10 mouse cellular contexts compared by ENCODE assay signal in the genomic region with DNA sequence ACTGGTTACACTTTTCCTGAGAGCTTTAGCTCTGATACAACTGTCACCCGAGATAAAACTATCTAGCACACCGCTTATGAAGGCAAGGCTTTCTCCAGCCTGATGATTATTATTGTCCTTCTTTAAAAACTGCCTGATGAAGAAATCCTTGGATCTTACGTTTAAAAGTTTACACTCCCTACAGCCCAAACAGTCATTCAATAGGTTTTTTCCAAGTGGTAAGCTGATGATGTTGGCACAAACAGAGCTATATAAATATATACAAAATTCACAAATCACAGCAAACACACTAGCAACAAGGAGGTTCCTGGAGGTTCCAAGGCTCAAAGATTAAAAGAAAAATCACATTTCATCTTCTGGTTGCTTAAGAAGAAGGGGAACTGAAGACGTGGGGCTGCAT. TPM values are rescaled to one million over a fixed set of nuclear protein-coding genes. Genes with fewer than 3 reads are reported as not detected.
A peak's percentile ranks its signal among the peaks of the same experiment; 100 is the strongest.
DNase-seq lines count a peak whose midpoint lies in the region; ATAC-seq and TF ChIP-seq lines count a peak whose summit lies in the region.
"Had no signal": no experiment of that assay in that cellular context is flagged by ENCODE, and none has a peak within 500 bp of the region (broad histone marks: within the 10 kb centered on the region; RNA-seq: fewer than 3 reads in every experiment).

No protein-coding gene starts in this region.

- H3K36me3 ChIP-seq in kidney, adult 2 months (ENCODE audit: control insufficient read depth, insufficient read depth, low read length) = no peaks in the 10 kb centered on the region; the same call in 1 of the 2 replicates
- 0 out of 2 replicates have a peak, but pooled peaks cover 15% of the 10 kb centered on the region for H3K36me3 ChIP-seq in embryonic facial prominence, embryonic 14.5 days (ENCODE audit: control insufficient read depth, insufficient read depth, low read length)
- H3K36me3 ChIP-seq in hindbrain, embryonic 13.5 days = no peaks in the 10 kb centered on the region
- H3K36me3 ChIP-seq in midbrain, embryonic 16.5 days (ENCODE audit: control insufficient read depth, insufficient read depth, low read length) = no peaks in the 10 kb centered on the region
- H3K36me3 ChIP-seq: limb, embryonic 13.5 days had no signal

- H3K9ac ChIP-seq in embryonic facial prominence, embryonic 14.5 days (ENCODE audit: low read depth, low read length) = no peak overlapping the region
- H3K9ac ChIP-seq in hindbrain, embryonic 13.5 days = 0 out of 2 replicates have a peak overlapping the region, but pooled peaks have one; percentile 59
- 0 out of 2 replicates have a peak overlapping the region, but pooled peaks have one; percentile 36 for H3K9ac ChIP-seq in midbrain, embryonic 16.5 days (ENCODE audit: low read depth, low read length)
- H3K9ac ChIP-seq: limb, embryonic 13.5 days had no signal

- no peaks in the 10 kb centered on the region for H3K27me3 ChIP-seq in kidney, adult 2 months (replicated peaks; ENCODE audit: control insufficient read depth, insufficient read depth, low read length)
- peaks cover 9% of the 10 kb centered on the region; the same call in 1 of the 2 replicates for H3K27me3 ChIP-seq in embryonic facial prominence, embryonic 14.5 days (replicated peaks; ENCODE audit: control insufficient read depth, insufficient read depth, low read length)
- H3K27me3 ChIP-seq in hindbrain, embryonic 13.5 days = no peaks in the 10 kb centered on the region
- H3K27me3 ChIP-seq in midbrain, embryonic 16.5 days (ENCODE audit: control insufficient read depth, insufficient read depth, low read depth, low read length) = no peaks in the 10 kb centered on the region

- no peaks in the 10 kb centered on the region for H3K9me3 ChIP-seq in embryonic facial prominence, embryonic 14.5 days (ENCODE audit: control insufficient read depth, low read length)
- no peaks in the 10 kb centered on the region for H3K9me3 ChIP-seq in hindbrain, embryonic 13.5 days
- no peaks in the 10 kb centered on the region for H3K9me3 ChIP-seq in midbrain, embryonic 16.5 days (replicated peaks; ENCODE audit: control insufficient read depth, low read length, poor library complexity, severe bottlenecking)
- H3K9me3 ChIP-seq: limb, embryonic 13.5 days had no signal

- no peak overlapping the region; the same call in 1 of the 2 replicates for H3K27ac ChIP-seq in kidney, adult 2 months (ENCODE audit: insufficient read depth, low read depth, low read length)
- H3K27ac ChIP-seq in embryonic facial prominence, embryonic 14.5 days (replicated peaks; ENCODE audit: low read depth, low read length) = 0 out of 2 replicates have a peak overlapping the region, but pooled peaks have one; percentile 23
- peak overlapping the region; percentile 98 for H3K27ac ChIP-seq in hindbrain, embryonic 13.5 days
- H3K27ac ChIP-seq in midbrain, embryonic 16.5 days (ENCODE audit: low read length) = peak overlapping the region; percentile 53; the same call in 1 of the 2 replicates
- H3K27ac ChIP-seq: limb, embryonic 13.5 days had no signal

- peak overlapping the region; percentile 75 for H3K4me2 ChIP-seq in embryonic facial prominence, embryonic 14.5 days (ENCODE audit: low read depth, low read length)
- H3K4me2 ChIP-seq in hindbrain, embryonic 13.5 days = peak overlapping the region; percentile 81
- peak overlapping the region; percentile 88 for H3K4me2 ChIP-seq in midbrain, embryonic 16.5 days (ENCODE audit: low read length)
- H3K4me2 ChIP-seq: limb, embryonic 13.5 days had no signal

- no peak for TF ChIP-seq POLR2A in kidney, adult 2 months (IDR thresholded peaks at IDR 0.05; ENCODE audit: low read depth, low read length)

- no peak for TF ChIP-seq CTCF in kidney, adult 2 months (conservative IDR thresholded peaks at IDR 0.05; ENCODE audit: insufficient read depth, insufficient read length, low read depth, low read length)

- H3K4me1 ChIP-seq in kidney, adult 2 months (ENCODE audit: control insufficient read depth, insufficient read depth, low read length) = peaks cover 33% of the 10 kb centered on the region
- H3K4me1 ChIP-seq in embryonic facial prominence, embryonic 14.5 days (ENCODE audit: control insufficient read depth, insufficient read depth, low read length) = peaks cover 31% of the 10 kb centered on the region
- H3K4me1 ChIP-seq in hindbrain, embryonic 13.5 days (replicated peaks) = peaks cover 81% of the 10 kb centered on the region
- H3K4me1 ChIP-seq in midbrain, embryonic 16.5 days (ENCODE audit: control insufficient read depth, insufficient read depth, low read length) = peaks cover 40% of the 10 kb centered on the region

- H3K4me3 ChIP-seq in kidney, adult 2 months (ENCODE audit: insufficient read depth, low read depth, low read length) = no peak overlapping the region
- peak overlapping the region; percentile 71; the same call in 1 of the 2 replicates for H3K4me3 ChIP-seq in embryonic facial prominence, embryonic 14.5 days (ENCODE audit: low read depth, low read length)
- peak overlapping the region; percentile 23 for H3K4me3 ChIP-seq in hindbrain, embryonic 13.5 days
- no peak overlapping the region for H3K4me3 ChIP-seq in midbrain, embryonic 16.5 days (ENCODE audit: low read depth, low read length)
- H3K4me3 ChIP-seq: limb, embryonic 13.5 days had no signal

- WGBS in kidney, adult 2 months = 63% methylated on average over 4 of the region's 4 CpGs
- WGBS in embryonic facial prominence, embryonic 14.5 days = 50% methylated on average over 4 of the region's 4 CpGs
- WGBS in hindbrain, embryonic 13.5 days = 36% methylated on average over 4 of the region's 4 CpGs
- 44% methylated on average over 4 of the region's 4 CpGs for WGBS in midbrain, embryonic 16.5 days

- ATAC-seq in embryonic facial prominence, embryonic 14.5 days (ENCODE audit: low read depth) = no peak
- no peak for ATAC-seq in hindbrain, embryonic 13.5 days (ENCODE audit: low FRiP score)
- ATAC-seq in midbrain, embryonic 16.5 days = no peak
- ATAC-seq: inflammation-experienced regulatory T-cells, adult 6 months had no signal

- DNase-seq in kidney, adult 9 months = peak; percentile 7
- no peak for DNase-seq in kidney, adult 2 months
- no peak for DNase-seq in embryonic facial prominence, embryonic 14.5 days (ENCODE audit: low spot score)
- DNase-seq in urinary bladder, adult 18-20 months (ENCODE audit: low spot score in 2 of 2) = no peak
- no peak for DNase-seq in testis, postnatal 14 days (ENCODE audit: low spot score)
- DNase-seq in adrenal gland, postnatal 10 days = no peak

RNA-seq across cellular contexts. Expression of gene Zeb2, which starts 13.1 kb away (rescaled TPM):
- polyA plus RNA-seq in kidney, adult 2 months (2012; rRNA removed) = 22.7 and 25.6 TPM in 2 replicates
- 49.0 and 49.5 TPM in 2 replicates for polyA plus RNA-seq in embryonic facial prominence, embryonic 14.5 days (2014; fragmentation: Nextera tagmentation; extraction: Ambion mirVana)
- 50.4 and 57.4 TPM in 2 replicates for polyA plus RNA-seq in hindbrain, embryonic 13.5 days (2015; fragmentation: Nextera tagmentation; extraction: Ambion mirVana)
- polyA plus RNA-seq in midbrain, embryonic 16.5 days (2015; fragmentation: Nextera tagmentation; extraction: Ambion mirVana) = 24.6 and 26.7 TPM in 2 replicates
- 100 to 1,000 TPM; 129 to 138 TPM for total RNA-seq in adrenal gland, postnatal 10 days (2021)

Comparison
In these comparisons a context has a peak if more than half of its experiments do, and no peak if none do; other contexts are left out.
1. H3K4me3 ChIP-seq: peak in embryonic facial prominence, embryonic 14.5 days (single experiment) and hindbrain, embryonic 13.5 days (single experiment); none in kidney, adult 2 months (single experiment) and midbrain, embryonic 16.5 days (single experiment).
2. Peak in every context shown above with its lines, with median percentiles within 50 percentile points of each other: H3K4me2 ChIP-seq.